Mouse (Mus musculus): ENCODE data around the gene Gm10382. TPM values are rescaled to one million over a fixed set of nuclear protein-coding genes. Genes with fewer than 3 reads are reported as not detected.

Gm10382 gene
- polyA plus RNA-seq, 1 experiment from 2014 or later, result 0.36 TPM

DNA sequence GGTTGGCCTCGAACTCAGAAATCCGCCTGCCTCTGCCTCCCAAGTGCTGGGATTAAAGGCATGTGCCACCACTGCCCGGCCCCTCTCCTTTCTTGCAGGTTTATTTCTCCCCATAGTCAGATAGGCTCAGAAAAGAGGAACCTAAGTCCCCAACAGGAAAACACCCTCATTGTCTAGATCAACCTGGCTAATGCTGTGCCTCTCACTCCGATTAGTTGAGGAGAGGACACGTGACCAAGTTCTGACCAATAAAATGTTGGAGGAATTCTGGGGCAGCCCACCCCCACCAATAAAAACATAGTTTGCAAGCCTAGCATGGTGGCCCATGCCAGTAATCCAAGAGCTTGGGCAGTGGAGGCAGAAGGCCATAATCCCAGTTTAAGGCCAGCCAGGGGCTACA lies 37.2 kb upstream of the Gm10382 start:
- Histone ChIP-seq H3K36me3 (ENCODE audit: control insufficient read depth, insufficient read depth, low read length) (no peaks in the 10 kb centered on the region), H3K4me3 (ENCODE audit: low read length) (no peak overlapping the region), H3K9me3 (ENCODE audit: control insufficient read depth, low read length) (0 out of 2 replicates have a peak, but pooled peaks cover 2% of the 10 kb centered on the region), H3K27me3 (ENCODE audit: control insufficient read depth, insufficient read depth, low read depth, low read length) (no peaks in the 10 kb centered on the region), H3K9ac (ENCODE audit: low read length) (no peak overlapping the region), H3K4me2 (ENCODE audit: low read depth, low read length) (no peak overlapping the region), H3K27ac (ENCODE audit: low read length) (no peak overlapping the region), H3K4me1 (replicated peaks; ENCODE audit: control insufficient read depth, insufficient read depth, low read length) (no peaks in the 10 kb centered on the region)
- WGBS, result 87% methylated on average over 5 of the region's 5 CpGs
- no peak for ATAC-seq (ENCODE audit: low read depth)

DNA sequence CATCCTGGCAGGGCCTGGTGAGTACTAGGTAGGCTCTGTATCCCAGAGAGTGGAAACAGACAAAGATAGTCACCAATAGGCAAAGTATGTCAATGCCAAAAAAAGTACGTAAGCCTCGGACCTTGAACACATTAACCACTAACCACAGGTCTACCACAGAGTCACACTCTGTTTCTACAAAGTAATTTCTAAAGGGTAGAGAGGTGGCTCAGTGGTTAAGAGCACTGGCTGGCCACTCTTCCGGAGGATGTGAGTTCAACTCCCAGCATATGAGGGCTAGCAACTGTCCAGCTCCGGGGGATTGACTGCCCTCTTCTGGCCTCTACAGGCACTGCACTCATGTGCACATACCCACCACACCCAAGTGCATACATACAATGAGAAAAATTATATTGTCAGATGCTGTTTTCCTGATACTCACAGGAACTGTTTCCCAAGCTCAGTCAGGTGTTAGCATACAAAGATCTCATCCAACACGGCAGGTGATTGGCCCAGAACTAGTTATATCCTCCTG lies 36.3 kb upstream of the Gm10382 start:
- no peak overlapping the region for H3K4me2 ChIP-seq (ENCODE audit: low read depth, low read length)
- no peaks in the 10 kb centered on the region for H3K36me3 ChIP-seq (ENCODE audit: control insufficient read depth, insufficient read depth, low read length)
- no peaks in the 10 kb centered on the region for H3K4me1 ChIP-seq (replicated peaks; ENCODE audit: control insufficient read depth, insufficient read depth, low read length)
- H3K9ac ChIP-seq (ENCODE audit: low read length), result no peak overlapping the region
- 95% methylated on average over 5 of the region's 5 CpGs for WGBS
- no peak for ATAC-seq (ENCODE audit: low read depth)
- no peaks in the 10 kb centered on the region for H3K27me3 ChIP-seq (ENCODE audit: control insufficient read depth, insufficient read depth, low read depth, low read length)
- no peak overlapping the region for H3K27ac ChIP-seq (ENCODE audit: low read length)
- H3K9me3 ChIP-seq (ENCODE audit: control insufficient read depth, low read length), result 0 out of 2 replicates have a peak, but pooled peaks cover 2% of the 10 kb centered on the region
- no peak overlapping the region for H3K4me3 ChIP-seq (ENCODE audit: low read length)

DNA sequence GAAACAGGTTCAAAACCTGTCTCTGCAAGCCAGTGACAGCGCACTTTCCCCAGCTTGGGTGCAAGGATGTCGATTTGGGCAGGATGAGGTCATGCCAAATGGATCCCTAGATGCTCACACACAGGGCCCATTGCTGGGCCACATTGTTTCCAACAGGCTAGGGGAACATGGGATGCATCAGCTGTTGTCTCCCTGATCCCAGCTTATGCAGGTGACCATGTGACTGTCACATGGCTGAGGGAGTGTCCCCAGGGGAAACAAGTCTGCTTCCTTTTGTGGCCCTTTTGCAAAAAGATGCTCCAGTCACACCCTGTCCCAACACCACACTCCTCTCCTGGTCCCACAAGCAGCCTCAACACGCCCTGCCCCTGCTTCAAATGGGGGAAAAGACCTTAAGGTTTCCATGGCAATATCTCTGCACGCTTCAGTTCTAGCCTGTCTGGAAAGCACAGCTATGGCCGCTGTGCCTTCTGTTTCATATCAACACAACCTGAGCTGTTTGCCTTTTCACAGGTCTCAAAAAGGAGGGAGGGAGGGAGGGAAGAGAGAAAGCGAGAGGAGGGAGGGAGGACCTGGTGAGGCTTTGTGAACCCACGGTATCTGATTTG lies 34.1 kb upstream of the Gm10382 start:
- Histone ChIP-seq H3K9ac (ENCODE audit: low read length) (no peak overlapping the region), H3K9me3 (ENCODE audit: control insufficient read depth, low read length) (0 out of 2 replicates have a peak, but pooled peaks cover 2% of the 10 kb centered on the region), H3K4me3 (ENCODE audit: low read length) (no peak overlapping the region), H3K27me3 (ENCODE audit: control insufficient read depth, insufficient read depth, low read depth, low read length) (no peaks in the 10 kb centered on the region), H3K4me2 (ENCODE audit: low read depth, low read length) (no peak overlapping the region), H3K27ac (ENCODE audit: low read length) (no peak overlapping the region), H3K4me1 (replicated peaks; ENCODE audit: control insufficient read depth, insufficient read depth, low read length) (no peaks in the 10 kb centered on the region), H3K36me3 (ENCODE audit: control insufficient read depth, insufficient read depth, low read length) (no peaks in the 10 kb centered on the region)
- ATAC-seq (ENCODE audit: low read depth), result no peak
- WGBS, result 43% methylated on average over 7 of the region's 7 CpGs

DNA sequence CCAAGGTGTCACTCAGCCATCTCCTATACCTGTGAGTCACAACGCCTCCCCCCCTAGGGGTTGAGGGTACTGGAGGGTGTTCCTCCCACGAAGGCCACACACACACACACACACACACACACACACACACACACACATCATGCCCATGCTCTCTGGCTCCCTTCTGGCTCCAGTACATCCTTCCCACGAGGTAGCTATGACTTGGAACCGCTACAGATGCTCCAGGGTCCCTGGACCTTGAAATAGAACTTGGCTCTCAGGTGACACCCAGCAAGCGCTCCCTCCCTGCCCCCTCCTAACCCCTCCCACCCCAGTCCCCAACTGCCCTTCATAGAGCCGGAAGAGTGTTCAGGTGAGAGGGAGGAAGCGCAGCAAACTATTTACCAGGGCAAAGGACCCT lies 33.5 kb upstream of the Gm10382 start:
- no peaks in the 10 kb centered on the region for H3K36me3 ChIP-seq (ENCODE audit: control insufficient read depth, insufficient read depth, low read length)
- no peaks in the 10 kb centered on the region for H3K4me1 ChIP-seq (replicated peaks; ENCODE audit: control insufficient read depth, insufficient read depth, low read length)
- no peaks in the 10 kb centered on the region for H3K27me3 ChIP-seq (ENCODE audit: control insufficient read depth, insufficient read depth, low read depth, low read length)
- H3K4me2 ChIP-seq (ENCODE audit: low read depth, low read length), result no peak overlapping the region
- 0 out of 2 replicates have a peak, but pooled peaks cover 2% of the 10 kb centered on the region for H3K9me3 ChIP-seq (ENCODE audit: control insufficient read depth, low read length)
- H3K9ac ChIP-seq (ENCODE audit: low read length), result no peak overlapping the region
- WGBS, result 29% methylated on average over 7 of the region's 7 CpGs
- H3K27ac ChIP-seq (ENCODE audit: low read length), result no peak overlapping the region
- no peak for ATAC-seq (ENCODE audit: low read depth)
- H3K4me3 ChIP-seq (ENCODE audit: low read length), result no peak overlapping the region

DNA sequence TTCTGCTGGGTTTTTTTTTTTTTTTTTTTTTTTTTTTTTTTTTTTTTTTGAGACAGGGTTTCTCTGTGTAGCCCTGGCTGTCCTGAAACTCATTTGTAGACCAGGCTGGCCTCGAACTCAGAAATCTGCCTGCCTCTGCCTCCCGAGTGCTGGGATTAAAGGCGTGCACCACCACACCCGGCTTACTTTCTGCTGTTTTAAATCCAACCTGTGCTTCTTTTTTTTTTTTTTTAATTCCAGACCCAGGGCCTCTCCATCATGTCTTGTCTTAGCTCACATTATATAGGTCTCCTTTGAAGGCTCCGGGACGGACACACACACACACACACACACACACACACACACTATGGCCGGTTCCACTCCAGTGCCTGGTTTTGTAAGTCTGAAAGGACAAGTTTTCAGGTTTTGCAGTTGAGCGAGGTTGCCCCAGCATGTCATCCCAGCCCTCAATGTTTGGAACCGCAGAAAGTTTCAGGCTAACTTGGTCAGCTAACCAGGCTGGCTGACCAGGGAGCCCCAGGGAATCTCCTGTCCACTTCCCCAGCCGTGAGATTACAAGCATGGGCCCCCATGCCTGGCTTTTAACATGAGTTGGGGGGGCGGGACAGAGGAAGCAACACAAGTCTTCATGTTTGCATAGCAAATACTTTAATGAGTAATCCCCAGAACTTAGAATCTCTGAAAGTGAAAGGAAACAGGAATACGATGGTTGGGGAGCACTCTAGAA lies 31.4 kb upstream of the Gm10382 start:
- WGBS, result 64% methylated on average over 12 of the region's 12 CpGs
- H3K27ac ChIP-seq (ENCODE audit: low read length), result no peak overlapping the region

DNA sequence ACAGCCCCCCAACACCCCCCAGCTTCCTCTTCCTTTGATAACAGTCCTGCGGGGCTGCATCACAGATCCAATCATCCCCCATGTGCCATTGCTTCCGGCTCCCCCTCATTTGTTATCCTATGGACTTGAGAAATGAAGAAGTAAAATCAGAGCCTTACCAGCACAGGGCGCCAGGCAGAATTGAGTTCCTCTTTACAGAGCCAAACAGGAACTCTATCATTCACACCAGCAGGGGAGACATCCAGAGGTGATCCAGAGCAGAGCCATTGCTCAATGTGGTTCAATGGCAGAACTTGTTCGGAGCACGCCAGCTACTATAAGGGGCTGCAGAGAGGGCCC lies 30.9 kb upstream of the Gm10382 start:
- H3K4me2 ChIP-seq (ENCODE audit: low read depth, low read length), result peak overlapping the region; percentile 4
- no peaks in the 10 kb centered on the region for H3K4me1 ChIP-seq (replicated peaks; ENCODE audit: control insufficient read depth, insufficient read depth, low read length)
- no peaks in the 10 kb centered on the region for H3K36me3 ChIP-seq (ENCODE audit: control insufficient read depth, insufficient read depth, low read length)
- no peak overlapping the region for H3K27ac ChIP-seq (ENCODE audit: low read length)
- ATAC-seq (ENCODE audit: low read depth), result 0 out of 2 replicates have a peak, but pooled peaks have one; percentile 17
- H3K9me3 ChIP-seq (ENCODE audit: control insufficient read depth, low read length), result no peaks in the 10 kb centered on the region
- no peaks in the 10 kb centered on the region for H3K27me3 ChIP-seq (ENCODE audit: control insufficient read depth, insufficient read depth, low read depth, low read length)
- 47% methylated on average over 5 of the region's 5 CpGs for WGBS
- H3K9ac ChIP-seq (ENCODE audit: low read length), result no peak overlapping the region
- no peak overlapping the region for H3K4me3 ChIP-seq (ENCODE audit: low read length)

More for the DNA sequence above, 31.4 kb upstream of the Gm10382 start:
- H3K4me3 ChIP-seq (ENCODE audit: low read length), result no peak overlapping the region
- no peaks in the 10 kb centered on the region for H3K4me1 ChIP-seq (replicated peaks; ENCODE audit: control insufficient read depth, insufficient read depth, low read length)
- H3K27me3 ChIP-seq (ENCODE audit: control insufficient read depth, insufficient read depth, low read depth, low read length), result no peaks in the 10 kb centered on the region
- H3K9ac ChIP-seq (ENCODE audit: low read length), result no peak overlapping the region
- no peaks in the 10 kb centered on the region for H3K36me3 ChIP-seq (ENCODE audit: control insufficient read depth, insufficient read depth, low read length)
- no peak for ATAC-seq (ENCODE audit: low read depth)
- peak overlapping the region; percentile 4 for H3K4me2 ChIP-seq (ENCODE audit: low read depth, low read length)
- 0 out of 2 replicates have a peak, but pooled peaks cover 2% of the 10 kb centered on the region for H3K9me3 ChIP-seq (ENCODE audit: control insufficient read depth, low read length)

DNA sequence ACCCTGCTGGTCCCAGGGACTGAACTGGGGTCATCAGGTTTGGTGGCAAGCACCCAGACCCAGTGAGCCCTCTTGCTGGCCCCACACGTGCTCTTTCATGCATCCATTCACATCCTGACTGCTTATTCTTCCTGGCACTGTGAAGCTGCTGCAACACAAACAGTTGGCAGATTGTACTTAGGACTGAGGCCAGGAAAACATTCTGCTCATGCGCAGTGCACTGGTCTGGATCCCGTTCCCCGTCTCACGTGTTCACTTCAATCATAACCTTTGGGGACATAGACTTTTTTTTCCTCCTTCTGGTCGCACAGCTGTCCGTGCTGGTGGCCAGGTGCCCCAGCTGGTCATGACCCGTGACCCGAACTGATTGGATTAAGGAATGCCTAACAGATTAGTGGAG lies 28.6 kb upstream of the Gm10382 start:
- H3K4me3 ChIP-seq (ENCODE audit: low read length), result no peak overlapping the region
- ATAC-seq (ENCODE audit: low read depth), result no peak
- H3K9ac ChIP-seq (ENCODE audit: low read length), result no peak overlapping the region
- no peak overlapping the region for H3K4me2 ChIP-seq (ENCODE audit: low read depth, low read length)
- no peaks in the 10 kb centered on the region for H3K9me3 ChIP-seq (ENCODE audit: control insufficient read depth, low read length)
- no peak overlapping the region for H3K27ac ChIP-seq (ENCODE audit: low read length)
- no peaks in the 10 kb centered on the region for H3K36me3 ChIP-seq (ENCODE audit: control insufficient read depth, insufficient read depth, low read length)
- no peaks in the 10 kb centered on the region for H3K27me3 ChIP-seq (ENCODE audit: control insufficient read depth, insufficient read depth, low read depth, low read length)
- WGBS, result 70% methylated on average over 9 of the region's 9 CpGs
- H3K4me1 ChIP-seq (replicated peaks; ENCODE audit: control insufficient read depth, insufficient read depth, low read length), result no peaks in the 10 kb centered on the region

DNA sequence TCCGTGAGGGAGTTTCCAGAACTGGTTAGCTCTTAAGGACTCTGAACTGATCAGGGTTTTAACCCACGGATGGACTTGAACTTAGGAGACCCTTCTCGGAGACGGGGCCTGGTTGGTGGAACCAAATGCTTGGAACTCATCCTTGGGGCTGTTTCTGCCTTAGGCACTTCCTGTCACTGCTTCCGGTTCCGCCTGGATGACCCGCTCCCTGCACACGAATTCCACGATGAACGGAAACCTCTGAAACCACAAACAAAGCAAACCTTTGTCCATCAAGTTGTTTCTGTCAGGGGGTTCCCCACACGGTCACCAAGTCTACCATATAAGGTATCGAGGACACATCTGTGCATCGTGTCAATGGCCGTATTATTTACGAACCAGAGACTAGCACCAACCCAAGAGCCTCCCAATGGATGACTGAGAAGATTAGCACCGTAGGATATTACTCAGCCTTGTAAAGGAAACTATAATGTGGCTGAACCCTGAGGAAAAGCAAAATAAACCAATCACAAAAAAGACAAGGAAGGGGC lies 28.1 kb upstream of the Gm10382 start:
- no peak overlapping the region for H3K27ac ChIP-seq (ENCODE audit: low read length)
- no peak for ATAC-seq (ENCODE audit: low read depth)
- H3K27me3 ChIP-seq (ENCODE audit: control insufficient read depth, insufficient read depth, low read depth, low read length), result no peaks in the 10 kb centered on the region
- no peak overlapping the region for H3K4me2 ChIP-seq (ENCODE audit: low read depth, low read length)
- no peaks in the 10 kb centered on the region for H3K9me3 ChIP-seq (ENCODE audit: control insufficient read depth, low read length)
- H3K4me1 ChIP-seq (replicated peaks; ENCODE audit: control insufficient read depth, insufficient read depth, low read length), result no peaks in the 10 kb centered on the region
- no peak overlapping the region for H3K9ac ChIP-seq (ENCODE audit: low read length)
- H3K4me3 ChIP-seq (ENCODE audit: low read length), result no peak overlapping the region
- WGBS, result 73% methylated on average over 16 of the region's 16 CpGs
- no peaks in the 10 kb centered on the region for H3K36me3 ChIP-seq (ENCODE audit: control insufficient read depth, insufficient read depth, low read length)

DNA sequence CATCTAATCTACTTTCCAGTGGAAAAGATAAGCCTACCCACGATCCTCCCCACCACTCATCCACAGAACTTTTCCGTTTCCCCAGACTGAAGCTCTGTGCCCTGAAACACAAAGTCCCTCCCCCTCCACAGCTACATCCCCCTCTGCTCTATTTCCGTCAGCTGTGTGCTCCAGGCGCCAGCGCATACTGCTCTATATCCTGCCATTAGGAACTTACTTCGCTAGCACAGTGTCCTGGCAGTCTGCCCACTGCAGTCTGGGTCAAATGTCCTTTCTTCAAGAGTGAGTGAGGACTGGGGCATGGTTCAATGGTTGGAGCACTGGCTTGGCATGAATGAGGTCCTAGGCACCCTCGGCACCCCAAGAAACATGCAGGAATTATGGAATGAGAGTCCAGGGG lies 25.2 kb upstream of the Gm10382 start:
- 40% methylated on average over 7 of the region's 7 CpGs for WGBS
- Histone ChIP-seq H3K36me3 (ENCODE audit: control insufficient read depth, insufficient read depth, low read length) (no peaks in the 10 kb centered on the region), H3K4me3 (ENCODE audit: low read length) (no peak overlapping the region), H3K9me3 (ENCODE audit: control insufficient read depth, low read length) (no peaks in the 10 kb centered on the region), H3K27me3 (ENCODE audit: control insufficient read depth, insufficient read depth, low read depth, low read length) (no peaks in the 10 kb centered on the region), H3K9ac (ENCODE audit: low read length) (no peak overlapping the region), H3K4me2 (ENCODE audit: low read depth, low read length) (no peak overlapping the region), H3K27ac (ENCODE audit: low read length) (no peak overlapping the region), H3K4me1 (replicated peaks; ENCODE audit: control insufficient read depth, insufficient read depth, low read length) (no peaks in the 10 kb centered on the region)
- ATAC-seq (ENCODE audit: low read depth), result peak; percentile 77
